Mouse (Mus musculus) testis, adult 2 months (tissue): ENCODE results near the gene Sh3pxd2a. TPM values are rescaled to one million over a fixed set of nuclear protein-coding genes. Genes with fewer than 3 reads are reported as not detected.

Experiments used
- H3K27ac ChIP-seq: fragments of 200-500 bp; 2 replicates; pipeline ENCODE4 v1.5.1; 2012; ENCODE audit warnings: low read depth, low read length; ENCODE audit not compliant: control insufficient read depth, insufficient read depth
- H3K27me3 ChIP-seq: fragments of 200-500 bp; 2 replicates; pipeline ENCODE4 v1.6.1; 2012; ENCODE audit warnings: mild to moderate bottlenecking, low read length, moderate library complexity; ENCODE audit not compliant: control insufficient read depth, insufficient read depth
- H3K36me3 ChIP-seq: fragments of 200-500 bp; 2 replicates; pipeline ENCODE4 v1.6.1; 2012; ENCODE audit warnings: mild to moderate bottlenecking, low read length; ENCODE audit not compliant: control insufficient read depth, insufficient read depth
- H3K4me1 ChIP-seq: fragments of 200-500 bp; 2 replicates; pipeline ENCODE4 v1.6.1; 2012; ENCODE audit warnings: low read length; ENCODE audit not compliant: control insufficient read depth, insufficient read depth
- H3K4me3 ChIP-seq: fragments of 200-500 bp; 2 replicates; pipeline ENCODE4 v1.5.1; 2012; ENCODE audit warnings: low read depth, mild to moderate bottlenecking, low read length, moderate library complexity, mixed read lengths; ENCODE audit not compliant: control insufficient read depth
- CTCF ChIP-seq: fragments of 200-500 bp; IDR thresholded peaks from 2 replicates; pipeline ENCODE4 v1.5.1; 2012; ENCODE audit warnings: low read depth, mild to moderate bottlenecking, inconsistent platforms, low read length, moderate library complexity; ENCODE audit not compliant: control insufficient read depth, insufficient read depth, insufficient replicate concordance
- POLR2A ChIP-seq: fragments of 200-500 bp; IDR thresholded peaks from 2 replicates; pipeline ENCODE4 v1.6.1; 2012; ENCODE audit warnings: low read depth, mild to moderate bottlenecking, inconsistent platforms, low read length, moderate library complexity; ENCODE audit not compliant: control insufficient read depth
- polyA plus RNA-seq: library from polyadenylated mRNA; depleted of rRNA; stranded (reverse); fragments of >200 nt; gene quantifications from 2 replicates; pipeline ENCODE4 v1.2.3, GENCODE M21; 2012

Sh3pxd2a gene
- polyA plus RNA-seq, 1 experiment = 1.2 TPM

DNA sequence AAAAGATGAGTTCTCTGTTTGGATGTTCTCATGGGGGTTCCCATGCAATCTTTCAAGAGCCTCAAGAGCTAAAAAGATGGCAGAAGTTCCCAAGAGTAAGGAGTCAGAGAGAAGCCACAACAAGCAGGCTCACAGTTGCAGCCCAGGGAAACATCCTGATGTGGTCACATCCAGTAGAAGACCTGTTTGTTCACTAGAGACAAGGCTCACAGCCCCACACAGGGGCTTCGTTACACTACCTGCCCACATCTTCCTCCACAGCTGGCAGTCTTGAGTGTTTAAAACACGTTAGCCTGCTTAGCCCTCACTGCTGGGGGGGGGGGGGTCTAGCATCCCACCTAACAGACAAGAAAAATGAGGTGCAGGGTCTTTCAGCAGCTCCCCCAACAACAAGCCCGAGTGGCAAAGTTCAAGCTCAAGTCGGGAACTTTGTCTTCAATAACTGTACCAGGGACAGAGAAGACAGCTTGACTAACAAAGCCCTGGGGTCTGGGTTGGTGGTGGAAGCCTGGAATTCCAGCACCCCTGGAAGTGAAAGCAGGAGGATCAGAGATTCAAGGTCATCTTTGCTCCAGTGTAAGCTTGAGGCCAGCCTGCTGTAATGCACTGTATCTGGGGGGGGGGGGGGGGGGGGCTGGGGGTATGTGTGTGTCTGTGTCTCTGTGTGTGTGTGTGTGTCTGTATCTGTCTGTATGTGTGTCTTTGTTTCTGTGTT, 14.5 kb downstream of the Sh3pxd2a start:
- TF ChIP-seq POLR2A (no peak), CTCF (no peak)
- no peaks in the 10 kb centered on the region for H3K27me3 ChIP-seq
- H3K27ac ChIP-seq = no peak overlapping the region
- H3K4me1 ChIP-seq = peaks cover 4% of the 10 kb centered on the region; the same call in 1 of the 2 replicates
- no peak overlapping the region for H3K4me3 ChIP-seq
- H3K36me3 ChIP-seq = no peaks in the 10 kb centered on the region

DNA sequence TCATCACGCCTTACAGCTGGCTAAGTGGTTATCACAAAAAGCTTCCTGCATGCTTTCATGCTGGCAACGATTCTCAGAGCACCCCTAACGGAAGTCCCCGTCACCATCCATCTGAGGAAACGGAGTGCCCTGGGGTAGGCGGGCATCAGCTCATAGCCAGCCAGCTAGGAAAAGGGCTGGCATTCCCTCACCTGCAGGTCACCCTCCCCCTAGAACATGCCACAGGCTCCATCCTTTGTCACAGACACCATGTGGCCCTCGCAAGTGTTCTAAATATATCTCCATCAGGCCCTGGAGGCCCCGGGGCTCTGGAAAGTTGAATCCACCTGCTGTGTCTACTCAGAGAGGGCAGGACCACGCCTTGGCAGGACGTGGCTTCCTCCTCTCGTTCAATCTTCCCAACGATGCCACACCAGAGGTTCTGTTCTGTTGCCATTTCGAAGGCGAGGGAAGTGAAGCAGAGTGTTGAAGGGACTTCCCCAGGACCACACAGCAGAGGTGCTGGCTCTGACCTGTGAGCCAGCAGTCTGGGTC, 15.5 kb downstream of the Sh3pxd2a start:
- Histone ChIP-seq H3K4me1 (peaks cover 4% of the 10 kb centered on the region; the same call in 1 of the 2 replicates), H3K36me3 (no peaks in the 10 kb centered on the region), H3K27me3 (no peaks in the 10 kb centered on the region), H3K4me3 (no peak overlapping the region), H3K27ac (no peak overlapping the region)
- TF ChIP-seq POLR2A (no peak), CTCF (no peak)

DNA sequence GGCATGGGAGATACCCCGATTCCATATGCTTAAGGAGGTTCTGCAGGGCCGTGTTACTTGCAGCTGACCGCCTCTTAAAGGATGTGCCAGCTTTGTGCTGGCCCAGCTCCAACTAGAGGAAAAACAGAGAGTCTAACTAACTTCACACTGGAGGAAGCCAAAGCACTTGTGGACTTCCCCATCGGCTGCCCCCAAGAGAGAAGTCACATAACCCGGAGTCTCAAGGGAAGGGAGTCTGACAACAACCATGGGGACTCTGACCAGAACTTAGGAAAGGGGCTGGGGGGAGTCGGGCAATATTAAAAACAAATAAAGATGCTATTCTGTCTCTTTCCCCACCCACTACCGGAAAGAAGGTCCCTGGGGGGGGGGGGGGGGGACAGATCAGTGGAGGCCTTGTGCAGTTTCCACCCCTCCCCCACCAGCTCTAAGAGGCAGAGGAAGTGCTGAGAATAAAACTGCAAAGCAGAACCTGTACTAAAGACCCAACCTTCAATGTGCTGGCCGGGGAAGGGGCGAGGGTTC, 17.3 kb downstream of the Sh3pxd2a start:
- Histone ChIP-seq H3K4me1 (peaks cover 4% of the 10 kb centered on the region; the same call in 1 of the 2 replicates), H3K27me3 (no peaks in the 10 kb centered on the region), H3K27ac (no peak overlapping the region), H3K4me3 (no peak overlapping the region), H3K36me3 (no peaks in the 10 kb centered on the region)
- TF ChIP-seq CTCF (no peak), POLR2A (no peak)

DNA sequence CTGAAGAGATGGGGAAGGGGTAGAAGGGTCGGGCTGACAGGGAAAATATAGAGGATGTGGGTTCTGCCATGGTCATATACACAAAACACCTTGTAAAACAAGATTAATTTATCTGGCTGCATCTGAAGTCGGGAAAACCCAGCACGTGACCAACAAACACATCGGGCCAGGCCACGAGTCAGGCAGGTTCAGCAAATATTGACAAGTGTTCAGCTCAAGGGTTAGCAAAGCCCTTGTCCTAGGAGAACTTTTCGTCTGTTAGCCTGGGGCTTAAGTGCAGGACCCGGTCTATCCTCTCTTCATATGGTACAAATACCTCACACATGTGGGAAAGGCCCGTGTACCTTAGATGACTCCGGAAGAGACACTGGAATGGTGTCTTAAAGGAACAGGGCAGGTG, 18.1 kb downstream of the Sh3pxd2a start:
- H3K27ac ChIP-seq = no peak overlapping the region
- H3K4me3 ChIP-seq = no peak overlapping the region
- peaks cover 4% of the 10 kb centered on the region; the same call in 1 of the 2 replicates for H3K4me1 ChIP-seq
- no peaks in the 10 kb centered on the region for H3K27me3 ChIP-seq
- no peaks in the 10 kb centered on the region for H3K36me3 ChIP-seq
- no peak for TF ChIP-seq POLR2A
- no peak for TF ChIP-seq CTCF

DNA sequence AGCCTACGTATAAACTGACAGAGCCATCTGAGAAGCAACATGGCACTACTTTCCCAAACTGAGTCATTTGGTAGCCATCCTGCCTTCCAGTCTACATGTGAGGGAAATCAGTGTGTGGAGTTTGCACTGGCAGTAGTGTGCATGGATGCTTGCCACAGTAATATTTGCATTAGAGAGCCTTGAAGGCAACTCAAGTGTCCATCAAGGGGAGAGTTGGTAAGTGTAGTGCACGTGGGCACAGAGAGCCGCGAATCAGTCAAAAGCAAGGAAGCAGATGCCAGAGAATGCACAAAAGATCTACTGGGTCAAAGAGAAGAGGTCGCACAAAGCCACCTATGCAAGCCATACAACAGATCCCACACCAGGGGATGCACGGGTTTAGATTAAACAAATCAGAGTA, 18.5 kb downstream of the Sh3pxd2a start:
- Histone ChIP-seq H3K4me3 (no peak overlapping the region), H3K4me1 (peaks cover 4% of the 10 kb centered on the region; the same call in 1 of the 2 replicates), H3K36me3 (no peaks in the 10 kb centered on the region), H3K27me3 (no peaks in the 10 kb centered on the region), H3K27ac (no peak overlapping the region)
- no peak for TF ChIP-seq POLR2A
- no peak for TF ChIP-seq CTCF

DNA sequence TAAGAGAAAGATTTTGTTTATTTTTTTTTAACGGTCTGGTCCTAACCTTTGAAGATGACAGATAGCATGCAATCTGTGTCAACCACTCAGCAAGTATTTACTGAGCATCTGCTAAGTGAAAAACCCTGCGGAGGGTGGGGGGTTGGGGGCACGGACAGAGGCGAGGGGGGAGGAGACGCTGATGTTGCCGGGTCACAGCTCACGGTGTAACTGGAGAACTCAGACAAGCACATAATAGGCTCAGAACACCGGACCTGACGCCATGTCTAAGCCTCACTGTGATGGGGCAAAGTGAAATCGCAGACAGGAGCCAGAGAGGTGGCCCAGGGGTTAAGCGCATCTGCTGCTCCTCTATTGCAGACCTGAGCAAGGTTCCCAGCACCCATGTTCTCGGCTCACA, 19.7 kb downstream of the Sh3pxd2a start:
- no peak overlapping the region for H3K4me3 ChIP-seq
- H3K4me1 ChIP-seq = no peaks in the 10 kb centered on the region; the same call in 1 of the 2 replicates
- no peaks in the 10 kb centered on the region for H3K36me3 ChIP-seq
- no peak overlapping the region for H3K27ac ChIP-seq
- TF ChIP-seq POLR2A (no peak), CTCF (no peak)
- no peaks in the 10 kb centered on the region for H3K27me3 ChIP-seq

DNA sequence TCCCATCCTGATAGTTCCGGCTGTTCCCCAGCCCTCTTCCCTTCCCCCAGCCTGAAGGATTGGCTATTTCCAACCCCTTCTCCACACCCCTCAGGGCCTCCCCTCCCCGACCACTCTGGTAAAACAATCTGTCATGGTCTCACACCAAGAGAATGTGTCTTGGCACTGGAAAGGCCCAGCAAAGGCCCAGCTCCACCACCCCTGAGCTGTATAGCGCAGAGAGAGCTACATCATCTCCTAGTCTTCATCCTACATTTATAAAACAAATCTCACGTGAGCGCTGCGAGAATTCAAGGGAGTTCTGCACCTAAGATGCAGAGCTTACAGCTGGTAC, 21.9 kb downstream of the Sh3pxd2a start:
- H3K4me1 ChIP-seq = no peaks in the 10 kb centered on the region; the same call in 1 of the 2 replicates
- TF ChIP-seq POLR2A (no peak), CTCF (no peak)

More for the DNA sequence above, 21.9 kb downstream of the Sh3pxd2a start:
- Histone ChIP-seq H3K27ac (no peak overlapping the region), H3K4me3 (no peak overlapping the region), H3K27me3 (no peaks in the 10 kb centered on the region), H3K36me3 (no peaks in the 10 kb centered on the region)
